Mouse (Mus musculus): Measurements from ENCODE around the gene Csdc2.

The Csdc2 gene

GRCm38 (mm10) chr15:81990549-81990948, 54.0 kb downstream of the Csdc2 start:
- DNase-seq (ENCODE audit: low spot score in 2 of 2), result no peak

- no peak for DNase-seq (ENCODE audit: low spot score in 2 of 2)
Observed at GRCm38 (mm10) chr15:81993992-81994391, 57.4 kb downstream of the Csdc2 start.

Measured in cerebellum, postnatal 4 days (tissue).